Mouse (Mus musculus) embryonic facial prominence, embryonic 11.5 days (tissue): ENCODE measurements around the gene Pip4p1. TPM values are rescaled to one million over a fixed set of nuclear protein-coding genes. Genes with fewer than 3 reads are reported as not detected.

Source experiments
- polyA plus RNA-seq: library from polyadenylated mRNA; unstranded; fragments of >200 nt; fragmentation: Nextera tagmentation; extraction: Ambion mirVana; gene quantifications from 2 replicates; pipeline ENCODE4 v1.2.1, GENCODE M21; 2014

The Pip4p1 gene
- polyA plus RNA-seq, 1 experiment from 2014 or later: 49.1 TPM

Other genes starting within 250 kb of the Pip4p1 start
- not detected in 2 replicates for gene Olfr747, start 237.7 kb downstream of the Pip4p1 start, polyA plus RNA-seq
- not detected in 2 replicates for gene Olfr748, start 223.5 kb downstream of the Pip4p1 start, polyA plus RNA-seq
- not detected in 2 replicates for gene Olfr749, start 185.8 kb downstream of the Pip4p1 start, polyA plus RNA-seq
- 88.7 and 93.8 TPM in 2 replicates for gene Ttc5, start 145.3 kb downstream of the Pip4p1 start, polyA plus RNA-seq
- gene Ccnb1ip1, start 123.1 kb downstream of the Pip4p1 start, polyA plus RNA-seq: not detected in 2 replicates
- 70.0 and 75.8 TPM in 2 replicates for gene Parp2, start 123.0 kb downstream of the Pip4p1 start, polyA plus RNA-seq
- gene Tep1, start 60.3 kb downstream of the Pip4p1 start, polyA plus RNA-seq: 5.3 and 5.5 TPM in 2 replicates
- gene Klhl33, start 33.3 kb downstream of the Pip4p1 start, polyA plus RNA-seq: 0.15 TPM in 1 of 2 replicates, not detected in the other
- 188 and 208 TPM in 2 replicates for gene Osgep, start 6.0 kb downstream of the Pip4p1 start, polyA plus RNA-seq
- 471 and 486 TPM in 2 replicates for gene Apex1, start 5.9 kb downstream of the Pip4p1 start, polyA plus RNA-seq
- gene Pnp, start 226 bp upstream of the Pip4p1 start, polyA plus RNA-seq: 72.0 and 72.8 TPM in 2 replicates
- not detected in 2 replicates for gene Gm49342, start 13.7 kb upstream of the Pip4p1 start, polyA plus RNA-seq
- 0.36 and 0.47 TPM in 2 replicates for gene Pnp2, start 25.1 kb upstream of the Pip4p1 start, polyA plus RNA-seq
- 0.13 TPM in 1 of 2 replicates, not detected in the other for gene Rnase10, start 76.9 kb upstream of the Pip4p1 start, polyA plus RNA-seq
- gene Rnase9, start 111.0 kb upstream of the Pip4p1 start, polyA plus RNA-seq: not detected in 2 replicates
- not detected in 2 replicates for gene Rnase11, start 119.3 kb upstream of the Pip4p1 start, polyA plus RNA-seq
- not detected in 2 replicates for gene Rnase12, start 126.8 kb upstream of the Pip4p1 start, polyA plus RNA-seq
- not detected in 2 replicates for gene Olfr750, start 143.6 kb upstream of the Pip4p1 start, polyA plus RNA-seq
- gene Rnase4, start 160.2 kb upstream of the Pip4p1 start, polyA plus RNA-seq: 14.4 and 14.7 TPM in 2 replicates
- 2.2 and 2.6 TPM in 2 replicates for gene Ang, start 160.3 kb upstream of the Pip4p1 start, polyA plus RNA-seq
- gene Eddm3b, start 183.6 kb upstream of the Pip4p1 start, polyA plus RNA-seq: not detected in 2 replicates
- gene Rnase6, start 193.1 kb upstream of the Pip4p1 start, polyA plus RNA-seq: not detected in 2 replicates
- not detected in 2 replicates for gene Rnase1, start 215.9 kb upstream of the Pip4p1 start, polyA plus RNA-seq
- gene Rnase2b, start 231.4 kb upstream of the Pip4p1 start, polyA plus RNA-seq: not detected in 2 replicates